Mouse (Mus musculus) embryonic fibroblast, embryonic 13.5 days (primary cell): Measurements from ENCODE around the gene Gosr1.

Experiments used
- CTCF ChIP-seq: IDR thresholded peaks from 2 replicates; pipeline ENCODE4 v1.5.1; 2011; ENCODE audit warnings: mild to moderate bottlenecking, control low read depth, low read length, moderate library complexity, borderline replicate concordance; ENCODE audit not compliant: insufficient read depth
- POLR2A ChIP-seq: IDR thresholded peaks from 2 replicates; pipeline ENCODE4 v1.6.1; 2011; ENCODE audit warnings: low read depth, mild to moderate bottlenecking, control low read depth, low read length, moderate library complexity

- TF ChIP-seq POLR2A (no peak), CTCF (no peak)
Observed at GRCm38 (mm10) chr11:76695810-76696209, 67.6 kb downstream of the Gosr1 start.
